Mouse (Mus musculus) left cerebral cortex, adult 18-20 months (tissue): ENCODE data around the gene Gm14308. TPM values are rescaled to one million over a fixed set of nuclear protein-coding genes. Genes with fewer than 3 reads are reported as not detected.
"Not testable (repeated sequence)": the region's sequence is repeated elsewhere in the genome, so short reads cannot be mapped to it uniquely, and the experiment has no call there.

ENCODE experiments used
- DNase-seq, 2 experiments: peaks; one replicate each; pipeline ENCODE4 v3.0.0; 2021 to 2022; ENCODE audit warnings: low spot score in 2 of 2, mixed read lengths in 1 of 2
- long read RNA-seq, 2 experiments: library from polyadenylated mRNA; stranded (forward); transcript quantifications; one replicate each; pipeline ENCODE4 v2.0.0; 2021
- total RNA-seq, 2 experiments: library from RNA; stranded (reverse); gene quantifications; 2 replicates each; pipeline ENCODE4 v1.2.3; 2021

The Gm14308 gene
- total RNA-seq: 1 to 10 TPM; 8.3 to 8.8 TPM
- long read RNA-seq, experiment 1, partial matches to known transcripts: 0 of 3 reads
- long read RNA-seq, experiment 1, other reads (novel, unspliced or antisense): 1 of 3 reads
- long read RNA-seq, experiment 2, transcript Gm14308-203 (4 exons, 1,458 nt): major isoform, 5 of 5 reads
- long read RNA-seq, experiment 2, partial matches to known transcripts: 0 of 5 reads
- long read RNA-seq, experiment 2, other reads (novel, unspliced or antisense): 0 of 5 reads

DNA sequence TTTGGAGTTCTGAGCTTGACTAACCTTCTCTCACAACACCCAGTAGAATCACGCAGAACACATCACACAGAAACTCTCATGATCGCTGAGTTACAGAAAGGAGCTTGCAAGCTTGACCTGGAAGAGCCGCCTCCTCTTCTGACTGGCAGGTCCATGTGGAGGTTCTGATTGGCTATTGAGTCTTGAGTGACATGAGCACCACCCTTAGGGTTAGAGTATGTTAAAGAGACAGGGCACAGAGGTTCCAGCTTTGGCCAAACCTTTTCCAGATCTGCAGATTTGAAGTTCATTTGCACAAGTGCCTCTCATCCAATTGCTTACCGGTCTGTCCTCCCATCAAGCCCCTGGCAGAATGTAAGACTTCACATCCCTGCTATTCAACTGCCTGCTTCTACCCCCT, at the start of gene Gm14308:
Gene Gm14308, minus strand, starts transcription at position 101 of the 400 bp plus-strand sequence.
- not testable (repeated sequence) for DNase-seq

- not testable (repeated sequence) for DNase-seq
These were observed 34.1 kb upstream of the Gm14308 start, which contains the start of gene Zfp973 for GRCm38 (mm10) chr2:176670222-176670621. Gene Zfp973, plus strand, starts transcription at chr2:176670522.

Other genes with a start within 250 kb of the Gm14308 start
- 10 to 100 TPM; 17.7 to 23.5 TPM for gene Gm14435, start 212.8 kb downstream of the Gm14308 start, total RNA-seq
- not detected for gene Gm14434, start 149.6 kb downstream of the Gm14308 start, total RNA-seq
- gene Zfp967, start 115.3 kb downstream of the Gm14308 start, total RNA-seq: not detected
- 10 to 100 TPM; 13.2 to 14.4 TPM for gene Zfp973, start 34.2 kb upstream of the Gm14308 start, total RNA-seq
- gene Gm14305, start 72.0 kb upstream of the Gm14308 start, total RNA-seq: 10 to 100 TPM; 29.4 to 36.2 TPM
- 10 to 100 TPM; 18.6 to 20.2 TPM for gene Gm14295, start 162.3 kb upstream of the Gm14308 start, total RNA-seq
- gene Gm14408, start 194.8 kb upstream of the Gm14308 start, total RNA-seq: not detected